Mouse (Mus musculus): ENCODE data around the gene Maml3.

GRCm38 (mm10) chr3:52143017-52143416, 38.1 kb upstream of the Maml3 start:
- TF ChIP-seq EP300 (optimal IDR thresholded peaks at IDR 0.05), result no peak
- TF ChIP-seq CTCF (IDR thresholded peaks at IDR 0.05; ENCODE audit: low read depth), result no peak

Measured in stomach, postnatal 0 days (tissue).